In genomic region chr1:135531981-135532380, GRCm38 (mm10) we compare ENCODE assay signal across 11 mouse cellular contexts.
"Had no signal": no experiment of that assay in that cellular context is flagged by ENCODE, and none has a peak within 500 bp of the region (broad histone marks: within the 10 kb centered on the region; RNA-seq: fewer than 3 reads in every experiment).

No protein-coding gene starts in this region.

- H3K9ac ChIP-seq: liver, embryonic 13.5 days had no signal

- H3K4me3 ChIP-seq: left cerebral cortex, adult 2 months; liver, embryonic 13.5 days had no signal

- H3K9me3 ChIP-seq: liver, embryonic 13.5 days had no signal

- H3K27ac ChIP-seq: left cerebral cortex, adult 2 months; liver, embryonic 13.5 days had no signal

- H3K27me3 ChIP-seq: liver, embryonic 13.5 days had no signal

- H3K36me3 ChIP-seq: liver, embryonic 13.5 days had no signal

- H3K4me2 ChIP-seq: liver, embryonic 13.5 days; midbrain, embryonic 11.5 days had no signal

- DNase-seq: kidney, adult 9 months; kidney, postnatal 36 days; layer of hippocampus, postnatal 36 days; liver, embryonic 13.5 days; lung, adult 2 months; lung, postnatal 36 days; midbrain, embryonic 14.5 days; thymus, adult 18-20 months; thymus, postnatal 36 days had no signal
